Comparison of ENCODE assay signal across 12 mouse cellular contexts in genomic region chr10:76648738-76649137, GRCm38 (mm10). TPM values are rescaled to one million over a fixed set of nuclear protein-coding genes. Genes with fewer than 3 reads are reported as not detected.
A peak's percentile ranks its signal among the peaks of the same experiment; 100 is the strongest.
DNase-seq lines count a peak whose midpoint lies in the region.
"Had no signal": no experiment of that assay in that cellular context is flagged by ENCODE, and none has a peak within 500 bp of the region (broad histone marks: within the 10 kb centered on the region; RNA-seq: fewer than 3 reads in every experiment).

No protein-coding gene starts in this region.

- DNase-seq in left cerebral cortex, postnatal 36 days (ENCODE audit: low spot score in 2 of 2): peak; percentile 19 to 20
- DNase-seq in left cerebral cortex, adult 11 months (ENCODE audit: low spot score): no peak
- DNase-seq in adrenal gland, adult 2 months: peak; percentile 77
- DNase-seq in fibroblast of lung, adult 2 months (ENCODE audit: low read depth): peak; percentile 96
- peak; percentile 38 for DNase-seq in heart, postnatal 4 days
- DNase-seq in natural killer cell, adult 2 months (ENCODE audit: low spot score in 2 of 2): no peak
- no peak for DNase-seq in lung, postnatal 36 days
- DNase-seq in ovary, adult 18-20 months (ENCODE audit: low spot score): no peak
- DNase-seq: cerebellum, postnatal 25 days; kidney, adult 18-20 months; retina, postnatal 1 day; thymus, adult 2 months had no signal

- intact Hi-C loops in left cerebral cortex, postnatal 36 days (cut with DNase I): no loop called here

RNA-seq across cellular contexts. Expression of gene Col6a2, which starts 25.3 kb away (rescaled TPM):
- 10 to 100 TPM in 1 of 2 experiments, 1 to 10 TPM in 1; 7.4 to 10.1 TPM for total RNA-seq in left cerebral cortex, postnatal 36 days (2021)
- 10 to 100 TPM; 27.6 to 44.6 TPM for total RNA-seq in adrenal gland, adult 2 months (2021)
- 46.9 and 47.6 TPM in 2 replicates for polyA plus RNA-seq in adrenal gland, adult 2 months (2012; rRNA removed)
- 100 to 1,000 TPM; 201 to 217 TPM for total RNA-seq in heart, postnatal 4 days (2021)

Comparison
In these comparisons a context has a peak if more than half of its experiments do, and no peak if none do; other contexts are left out.
1. DNase-seq: peak in left cerebral cortex, postnatal 36 days (2 of 2), adrenal gland, adult 2 months (single experiment), fibroblast of lung, adult 2 months (single experiment) and heart, postnatal 4 days (single experiment); none in left cerebral cortex, adult 11 months (single experiment), natural killer cell, adult 2 months (0 of 2), lung, postnatal 36 days (single experiment) and ovary, adult 18-20 months (single experiment).
2. RNA of gene Col6a2, which starts 25.3 kb away (total RNA-seq): 201 to 217 TPM in heart, postnatal 4 days; 27.6 to 44.6 TPM in adrenal gland, adult 2 months and 7.4 to 10.1 TPM in left cerebral cortex, postnatal 36 days; every median in the first group is over 4 times any median in the second.